Mouse (Mus musculus) lung, adult 2 months (tissue): Measurements from ENCODE around the gene Tex12.

Source experiments
- CTCF ChIP-seq: fragments of 200-500 bp; IDR thresholded peaks from 2 replicates; pipeline ENCODE4 v1.5.1; 2011; ENCODE audit warnings: mild to moderate bottlenecking, low read length, control low read depth; ENCODE audit not compliant: insufficient read depth
- POLR2A ChIP-seq: fragments of 200-500 bp; IDR thresholded peaks from 2 replicates; pipeline ENCODE4 v1.6.1; 2011; ENCODE audit warnings: low read depth, mild to moderate bottlenecking, control low read depth, low read length, borderline replicate concordance; ENCODE audit errors: extremely low read depth

DNA sequence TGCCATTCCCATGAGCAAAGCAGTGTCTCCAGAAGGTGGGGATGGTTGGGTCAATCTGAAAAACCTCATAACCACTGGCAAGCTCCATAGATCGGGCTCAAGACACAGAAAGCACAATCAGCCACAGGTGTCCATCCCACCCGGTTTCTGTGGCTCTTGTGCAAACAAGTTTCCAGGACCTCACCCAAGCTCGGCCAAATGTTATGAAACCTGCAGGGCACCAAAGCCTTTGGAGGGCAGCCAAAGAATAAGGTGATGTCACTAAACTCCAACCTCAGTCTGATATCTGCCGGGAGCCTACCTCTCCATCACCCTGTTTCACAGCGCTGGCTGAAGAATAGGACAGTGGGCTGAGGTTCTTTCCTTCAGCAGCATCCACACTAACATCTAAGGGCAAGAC is 25.2 kb downstream of the Tex12 start:
- TF ChIP-seq CTCF, result no peak
- TF ChIP-seq POLR2A, result no peak
